Mouse (Mus musculus) thymus, adult 2 months (tissue): ENCODE results near the gene Lce1a1.

Experiments used
- CTCF ChIP-seq: fragments of 200-500 bp; IDR thresholded peaks from 2 replicates; pipeline ENCODE4 v1.5.1; 2012; ENCODE audit warnings: mild to moderate bottlenecking, control low read depth, low read length, moderate library complexity, borderline replicate concordance; ENCODE audit not compliant: control insufficient read depth, poor library complexity, insufficient read depth; ENCODE audit errors: extremely low read depth
- POLR2A ChIP-seq: fragments of 200-500 bp; IDR thresholded peaks from 2 replicates; pipeline ENCODE4 v1.6.1; 2012; ENCODE audit warnings: mild to moderate bottlenecking, low read length, control low read depth, moderate library complexity; ENCODE audit not compliant: control insufficient read depth, poor library complexity, insufficient read depth; ENCODE audit errors: extremely low read depth

DNA sequence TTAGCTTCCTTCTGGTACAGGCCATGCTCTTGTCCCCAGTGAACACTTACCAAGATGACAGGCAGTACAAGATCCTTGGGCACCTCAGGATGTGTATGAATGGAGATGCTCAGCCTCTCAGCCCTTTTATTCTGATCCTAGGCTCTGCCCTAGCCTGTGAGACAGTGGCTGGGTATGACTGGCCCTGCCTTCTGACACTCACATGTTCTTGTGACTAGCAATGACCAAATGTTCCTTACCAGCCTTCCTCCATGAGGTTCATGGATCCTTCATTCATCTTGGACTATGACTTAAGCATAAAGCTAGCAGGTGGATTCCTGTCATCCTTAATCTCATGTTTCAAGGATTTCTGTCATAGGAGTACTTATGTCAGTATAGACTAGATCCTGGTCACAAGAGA is 22.1 kb upstream of the Lce1a1 start, which contains the start of gene Lce1a2:
- no peak for TF ChIP-seq CTCF
- no peak for TF ChIP-seq POLR2A
